Mouse (Mus musculus) cerebellum, adult 2 months (tissue): ENCODE results near the gene Hnf4a. TPM values are rescaled to one million over a fixed set of nuclear protein-coding genes. Genes with fewer than 3 reads are reported as not detected.
"Not testable (repeated sequence)": the region's sequence is repeated elsewhere in the genome, so short reads cannot be mapped to it uniquely, and the experiment has no call there.

Experiments used
- DNase-seq, 2 experiments: peaks; one replicate each; pipeline ENCODE4 v3.0.0; 2021
- H3K27ac ChIP-seq: fragments of 200-500 bp; 2 replicates; pipeline ENCODE4 v1.5.1; 2012; ENCODE audit warnings: low read length, control low read depth, inconsistent platforms; ENCODE audit not compliant: insufficient read depth
- H3K27me3 ChIP-seq: fragments of 200-500 bp; 2 replicates; pipeline ENCODE4 v1.6.1; 2012; ENCODE audit warnings: inconsistent platforms, mild to moderate bottlenecking, low read length, moderate library complexity; ENCODE audit not compliant: control insufficient read depth, insufficient read depth
- H3K4me1 ChIP-seq: fragments of 200-500 bp; 2 replicates; pipeline ENCODE4 v1.6.1; 2011; ENCODE audit warnings: low read length; ENCODE audit not compliant: control insufficient read depth, insufficient read depth
- H3K4me3 ChIP-seq: fragments of 200-500 bp; replicated peaks from 2 replicates; pipeline ENCODE3; 2011; ENCODE audit warnings: mild to moderate bottlenecking, low read depth, low read length, control low read depth; ENCODE audit not compliant: insufficient read depth
- CTCF ChIP-seq: fragments of 200-500 bp; IDR thresholded peaks from 2 replicates; pipeline ENCODE4 v1.5.1; 2011; ENCODE audit warnings: low read depth, mild to moderate bottlenecking, control low read depth, low read length, moderate library complexity, borderline replicate concordance; ENCODE audit not compliant: insufficient read depth
- POLR2A ChIP-seq: fragments of 200-500 bp; IDR thresholded peaks from 2 replicates; pipeline ENCODE4 v1.6.1; 2011; ENCODE audit warnings: low read length, control low read depth, borderline replicate concordance; ENCODE audit not compliant: insufficient read depth
- WGBS: fragments of 180-500 bp; shearing (Covaris S2); methylation state at CpG from one replicate; pipeline ENCODE4 v1.1.7; 2018; 5-methylcytosine and 5-hydroxymethylcytosine counted together
- polyA plus RNA-seq: library from polyadenylated mRNA; depleted of rRNA; stranded (reverse); fragments of >200 nt; gene quantifications from 2 replicates; pipeline ENCODE4 v1.2.3, GENCODE M21; 2012; rRNA removed

Gene Hnf4a
- 0.02 and 0.03 TPM in 2 replicates for polyA plus RNA-seq

- DNase-seq: no peak
- TF ChIP-seq POLR2A: no peak
- no peak for TF ChIP-seq CTCF
- Histone ChIP-seq H3K4me1 (no peaks in the 10 kb centered on the region), H3K4me3 (no peak within 1 kb of the TSS), H3K27ac (no peak within 1 kb of the TSS), H3K27me3 (no peaks in the 10 kb centered on the region)
- WGBS: 84% methylated on average over 10 of the region's 10 CpGs
Observed at GRCm38 (mm10) chr2:163506300-163507004, at the start of gene Hnf4a. Gene Hnf4a (plus strand): TSS chr2:163506808.

DNA sequence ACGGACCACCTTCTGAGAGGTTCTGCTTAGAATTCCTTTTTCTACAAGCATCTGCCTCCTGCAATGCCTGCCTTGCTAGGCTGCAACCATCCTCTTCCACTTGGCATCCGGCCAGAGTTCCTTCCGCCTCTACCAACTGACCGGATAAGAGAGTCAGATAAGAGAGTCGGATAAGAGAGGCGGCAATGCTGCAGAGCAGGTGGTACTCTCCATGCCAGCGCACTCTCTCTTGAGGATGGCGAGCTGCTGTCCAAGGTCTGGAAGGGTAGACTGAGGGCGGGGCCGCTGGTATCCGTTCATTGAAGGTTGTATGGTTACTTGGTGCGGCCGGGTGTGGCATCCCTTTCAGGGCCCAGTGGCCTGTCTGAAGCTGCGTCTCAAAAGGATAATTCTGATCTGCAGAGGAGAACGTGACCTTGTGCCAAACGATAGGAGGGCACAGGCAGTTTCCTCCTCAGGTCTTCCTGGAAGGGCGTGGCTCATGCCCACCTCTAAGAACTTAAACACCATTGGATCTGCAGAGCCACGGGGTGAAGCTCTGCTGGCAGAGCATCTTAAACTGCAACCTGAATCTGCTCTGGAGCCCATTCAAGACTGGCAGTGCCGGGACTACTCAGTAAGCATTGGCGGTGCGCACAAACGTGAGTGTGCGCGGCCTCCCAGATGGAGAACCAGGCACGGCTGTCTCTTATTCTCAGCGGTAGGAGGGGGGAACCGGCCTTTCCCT lies 47.9 kb upstream of the Hnf4a start:
- TF ChIP-seq CTCF: no peak
- TF ChIP-seq POLR2A: 0 out of 2 replicates have a peak, but pooled peaks have one; percentile 32
- peak; percentile 56 to 58 for DNase-seq
- 27% methylated on average over 27 of the region's 27 CpGs for WGBS
- Histone ChIP-seq H3K27ac (peak overlapping the region; percentile 66), H3K4me3 (peak overlapping the region; percentile 59), H3K4me1 (peaks cover 14% of the 10 kb centered on the region), H3K27me3 (no peaks in the 10 kb centered on the region)

DNA sequence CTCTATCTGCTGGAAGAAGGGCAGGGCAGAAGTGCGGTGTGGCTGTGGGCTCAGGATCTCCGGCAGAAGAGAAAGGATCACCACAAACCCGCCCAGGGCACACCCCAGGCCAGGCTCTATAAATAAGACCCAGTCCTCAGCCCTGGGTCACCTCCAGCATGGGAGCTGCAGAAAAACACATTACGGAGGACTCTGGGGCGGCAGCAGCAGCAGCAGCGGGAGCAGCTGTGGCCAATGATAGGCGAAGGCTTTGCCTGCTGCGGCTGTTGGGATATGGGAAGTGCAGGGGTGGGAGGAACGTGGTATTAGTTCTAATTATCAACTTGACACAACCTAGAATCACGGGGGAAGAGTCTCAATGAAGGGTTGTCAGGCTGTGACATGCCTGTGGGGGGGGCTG lies 47.2 kb upstream of the Hnf4a start:
- TF ChIP-seq POLR2A (no peak), CTCF (no peak)
- no peaks in the 10 kb centered on the region for H3K27me3 ChIP-seq
- DNase-seq: peak in 1 of 2 experiments; percentile 1
- H3K27ac ChIP-seq: peak overlapping the region; percentile 66
- H3K4me3 ChIP-seq: peak overlapping the region; percentile 59
- 48% methylated on average over 10 of the region's 10 CpGs for WGBS
- peaks cover 20% of the 10 kb centered on the region for H3K4me1 ChIP-seq

DNA sequence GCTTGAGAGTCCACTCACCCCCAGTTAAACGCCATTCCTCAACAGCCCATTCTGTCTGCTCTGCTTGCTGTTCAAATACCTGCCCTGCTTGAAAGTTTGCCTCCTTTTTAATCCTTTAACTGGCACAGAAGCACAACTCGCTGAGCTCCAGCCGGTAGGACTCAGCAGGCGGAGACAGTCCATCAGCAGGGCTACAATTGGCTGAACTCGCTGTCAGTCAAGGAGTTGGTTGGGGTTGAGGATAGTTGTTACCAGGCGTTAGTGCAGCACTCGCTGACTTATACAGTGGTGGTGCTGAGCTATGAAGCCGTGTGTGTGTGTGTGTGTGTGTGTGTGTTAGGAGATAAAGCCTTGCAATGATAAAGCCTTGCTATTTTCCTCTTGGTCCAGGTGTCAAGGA lies 46.0 kb upstream of the Hnf4a start:
- no peak overlapping the region for H3K4me3 ChIP-seq
- H3K27ac ChIP-seq: no peak overlapping the region
- 91% methylated on average over 8 of the region's 8 CpGs for WGBS
- H3K4me1 ChIP-seq: peaks cover 24% of the 10 kb centered on the region
- peak; percentile 1 to 7 for DNase-seq
- TF ChIP-seq CTCF: no peak
- no peak for TF ChIP-seq POLR2A
- no peaks in the 10 kb centered on the region for H3K27me3 ChIP-seq

- H3K27me3 ChIP-seq, H3K27ac ChIP-seq, H3K4me3 ChIP-seq: not testable (repeated sequence)
- DNase-seq: peak in 1 of 2 experiments; percentile 2
- 97% methylated on average over 9 of the region's 9 CpGs for WGBS
- H3K4me1 ChIP-seq: peaks cover 24% of the 10 kb centered on the region
Observed at GRCm38 (mm10) chr2:163461307-163461706, 45.3 kb upstream of the Hnf4a start.

DNA sequence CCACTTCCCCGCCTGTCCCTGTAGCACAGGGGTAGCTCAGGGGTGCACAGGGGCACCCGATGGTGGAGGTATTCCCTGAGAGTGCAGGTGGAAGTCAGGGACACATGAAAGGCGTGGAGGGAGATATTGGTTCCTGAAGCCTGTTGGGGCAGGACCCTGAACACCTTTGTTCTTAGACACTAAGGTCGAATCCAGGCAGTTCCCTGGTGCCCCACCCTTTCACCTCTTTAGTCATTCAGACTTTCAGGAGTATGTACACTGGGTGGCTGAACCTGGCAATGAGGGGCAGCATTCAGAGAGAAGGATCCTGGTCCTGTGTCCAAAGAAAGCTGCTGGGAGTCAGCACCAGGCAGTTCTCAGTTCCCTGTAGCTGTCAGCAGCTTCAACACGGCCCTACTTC lies 44.2 kb upstream of the Hnf4a start:
- Histone ChIP-seq H3K4me3 (no peak overlapping the region), H3K27ac (no peak overlapping the region), H3K4me1 (peaks cover 24% of the 10 kb centered on the region), H3K27me3 (no peaks in the 10 kb centered on the region)
- TF ChIP-seq POLR2A: no peak
- TF ChIP-seq CTCF: no peak
- 87% methylated on average over 5 of the region's 5 CpGs for WGBS
- no peak for DNase-seq

GRCm38 (mm10) chr2:163462801-163463200 lies 43.8 kb upstream of the Hnf4a start:
- TF ChIP-seq POLR2A: no peak
- TF ChIP-seq CTCF: no peak
- Histone ChIP-seq H3K27me3 (no peaks in the 10 kb centered on the region), H3K4me1 (peaks cover 24% of the 10 kb centered on the region), H3K4me3 (no peak overlapping the region), H3K27ac (no peak overlapping the region)
- WGBS: 86% methylated on average over 11 of the region's 11 CpGs
- DNase-seq: no peak

DNA sequence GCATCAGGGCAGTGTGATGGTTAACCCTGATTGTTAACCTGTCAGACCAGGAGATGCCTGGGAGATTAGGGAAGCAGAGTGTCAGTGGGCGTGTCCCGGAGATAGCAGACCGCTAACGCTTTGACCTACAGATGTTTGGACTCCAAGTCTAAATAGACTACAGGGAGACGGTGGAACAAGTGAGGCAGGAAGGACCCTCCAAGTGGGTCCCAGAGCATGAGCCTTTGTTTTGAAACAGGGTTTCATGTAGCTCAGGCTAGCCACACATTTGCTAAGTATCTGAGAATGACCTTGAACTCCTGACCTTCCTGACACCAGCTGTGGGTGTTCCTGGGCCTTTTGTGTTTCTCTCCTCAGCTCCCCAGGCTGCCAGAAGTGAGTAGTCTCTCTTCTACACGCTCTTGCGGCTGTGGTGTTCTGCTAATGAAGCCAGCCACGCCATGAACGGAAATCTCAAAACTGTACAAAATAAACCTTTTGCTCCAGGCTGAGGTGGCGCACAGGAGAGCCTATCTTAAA lies 43.3 kb upstream of the Hnf4a start:
- Histone ChIP-seq H3K27me3 (no peaks in the 10 kb centered on the region), H3K4me1 (peaks cover 21% of the 10 kb centered on the region), H3K4me3 (no peak overlapping the region), H3K27ac (no peak overlapping the region)
- no peak for TF ChIP-seq CTCF
- DNase-seq: no peak
- 79% methylated on average over 10 of the region's 10 CpGs for WGBS
